Mouse (Mus musculus) urinary bladder, postnatal 4 days (tissue): ENCODE results near the gene Zfp422.
A peak's percentile ranks its signal among the peaks of the same experiment; 100 is the strongest.

ENCODE experiments used
- DNase-seq, 2 experiments: peaks; one replicate each; pipeline ENCODE4 v3.0.0; 2021 to 2022; ENCODE audit warnings: low spot score in 2 of 2

Gene Zfp422

DNA sequence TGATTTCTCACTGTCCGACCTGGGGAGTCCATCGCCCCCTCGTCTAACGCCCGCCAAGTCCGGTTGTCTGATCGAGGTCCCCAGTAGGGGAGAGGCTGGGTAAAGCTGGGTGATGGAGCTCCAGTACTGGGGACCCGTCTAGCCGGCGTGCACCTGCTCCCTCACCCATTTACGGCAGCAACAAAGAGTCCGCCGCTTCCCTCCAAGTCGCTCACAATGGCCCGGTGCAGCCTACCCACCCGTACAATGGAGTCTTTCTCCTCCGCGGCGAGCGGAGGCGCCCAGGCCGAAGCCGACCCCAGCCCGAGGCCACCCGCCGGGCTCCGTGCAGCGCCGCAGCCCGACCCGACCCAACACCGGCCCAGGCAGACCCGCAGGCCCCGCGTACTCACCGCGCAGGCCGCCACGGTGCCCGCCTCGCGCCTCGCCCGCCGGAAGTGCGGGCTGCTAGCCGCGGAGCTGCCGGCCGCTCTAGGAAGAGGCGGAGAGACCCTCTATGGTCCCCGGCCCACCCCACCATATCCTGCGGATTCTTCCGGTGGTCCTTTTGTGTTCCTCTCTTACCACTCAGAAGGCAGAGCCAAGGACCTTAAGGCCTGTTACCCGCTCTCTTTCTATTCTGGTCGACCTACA is at the start of gene Zfp422:
Zfp422 (minus strand) TSS at position 461 of the 633 bp plus-strand sequence.
- peak in 1 of 2 experiments; percentile 65 for DNase-seq

DNA sequence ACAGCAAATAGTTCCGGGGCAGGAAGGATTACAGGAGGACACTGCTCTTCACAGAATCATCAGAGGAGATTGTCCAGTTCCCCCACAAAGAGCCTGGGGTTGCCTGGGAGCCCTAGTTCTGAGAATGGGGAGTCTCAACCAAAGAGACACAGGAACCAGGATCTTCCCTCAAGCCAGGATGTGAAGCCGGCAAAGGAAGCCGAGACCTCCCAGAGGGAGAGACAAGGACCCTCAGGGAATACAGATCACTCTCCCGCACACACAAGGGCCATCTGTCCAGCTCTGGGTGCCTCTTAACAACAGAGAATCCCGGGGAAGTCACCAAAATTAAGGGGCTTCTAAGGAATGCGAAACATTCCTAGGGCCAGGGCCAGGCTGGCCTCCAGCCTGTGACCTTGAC is 48.5 kb upstream of the Zfp422 start:
- DNase-seq: no peak

GRCm38 (mm10) chr6:116676355-116676913 is 47.6 kb upstream of the Zfp422 start:
- no peak for DNase-seq

GRCm38 (mm10) chr6:116674283-116674886 is 45.6 kb upstream of the Zfp422 start:
- DNase-seq: no peak

DNA sequence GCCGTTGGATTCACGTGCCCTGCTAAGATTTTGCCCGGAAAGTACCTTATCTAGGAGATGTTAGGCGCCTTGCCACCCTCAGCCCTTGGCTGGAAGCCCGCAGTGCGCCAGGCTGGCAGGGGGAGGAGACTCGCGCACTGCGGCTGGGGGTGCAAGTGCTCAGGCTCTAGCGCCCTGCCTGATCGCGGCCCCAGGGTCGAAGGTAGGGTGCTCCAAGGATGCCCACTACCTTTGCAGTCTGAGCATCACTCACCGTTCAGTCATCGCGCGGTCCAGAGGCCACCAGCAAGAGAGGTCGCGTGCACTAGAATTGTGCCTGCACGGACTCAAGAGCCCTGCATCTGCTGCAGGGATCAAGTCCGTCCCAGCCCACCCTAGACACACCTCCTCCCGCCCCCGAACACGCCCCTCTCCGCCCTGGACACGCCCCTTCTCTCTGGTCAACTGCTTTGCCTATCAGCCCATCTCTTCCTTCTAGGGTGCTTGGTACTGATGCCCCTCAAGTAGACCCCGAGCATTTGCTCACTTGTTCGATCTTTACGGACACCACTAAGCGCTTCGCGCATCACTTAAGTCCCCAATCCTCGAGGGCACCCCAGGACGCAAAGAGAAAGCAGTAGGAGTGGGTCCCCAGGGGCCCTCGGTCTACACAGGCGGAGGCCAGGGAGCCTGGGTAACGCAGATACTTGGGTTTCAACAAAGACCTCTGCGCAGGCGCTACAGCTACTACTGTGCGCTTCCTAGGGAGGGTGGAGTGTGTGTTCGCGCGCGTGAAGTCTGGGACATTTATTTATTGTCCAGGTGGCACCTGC is 44.9 kb upstream of the Zfp422 start, which contains the start of gene Rassf4:
Rassf4 (minus strand) TSS at position 482 of the 812 bp plus-strand sequence.
- DNase-seq: peak; percentile 79 to 92

DNA sequence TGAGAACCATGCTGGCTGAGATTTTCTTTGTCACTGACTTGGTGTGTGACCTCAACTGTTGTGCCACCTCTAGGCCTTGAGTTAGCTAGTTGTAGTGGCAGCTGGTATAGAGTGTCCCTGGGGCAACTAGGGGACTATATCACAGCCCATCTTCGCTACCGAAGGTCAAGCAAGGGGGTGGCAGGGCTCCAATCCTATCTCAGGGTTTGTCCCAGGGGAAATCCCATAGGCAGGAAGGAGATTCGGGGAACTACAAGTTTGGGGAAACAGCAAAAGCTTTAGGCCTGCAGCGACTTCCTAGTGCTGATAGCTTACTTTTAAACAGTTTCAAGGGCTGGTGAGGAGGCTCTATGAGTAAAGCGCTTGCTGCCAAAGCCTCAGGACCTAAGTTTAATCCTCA is 43.5 kb upstream of the Zfp422 start:
- no peak for DNase-seq

- no peak for DNase-seq
These were observed 43.0 kb upstream of the Zfp422 start for GRCm38 (mm10) chr6:116671768-116672167.

DNA sequence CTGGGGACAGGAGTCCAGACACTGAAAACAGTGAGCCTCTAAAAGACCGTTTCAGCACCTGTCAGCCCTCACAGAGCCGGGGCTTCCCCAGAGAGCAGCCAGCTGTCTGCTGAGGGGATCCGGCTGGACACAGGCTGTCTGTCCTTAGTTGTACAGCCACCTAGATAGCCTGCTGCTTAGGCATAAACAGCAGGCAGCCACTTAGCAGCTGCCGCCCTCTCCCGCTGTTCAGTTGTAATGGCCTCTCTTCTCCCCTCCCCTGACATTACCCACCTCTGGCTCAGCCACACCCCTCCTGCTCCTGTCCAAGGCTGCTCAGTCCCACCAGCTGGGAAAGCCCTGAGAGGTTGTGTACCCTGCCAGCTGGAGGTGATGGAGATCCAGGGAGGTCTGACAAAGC is 42.2 kb upstream of the Zfp422 start:
- DNase-seq: no peak

DNA sequence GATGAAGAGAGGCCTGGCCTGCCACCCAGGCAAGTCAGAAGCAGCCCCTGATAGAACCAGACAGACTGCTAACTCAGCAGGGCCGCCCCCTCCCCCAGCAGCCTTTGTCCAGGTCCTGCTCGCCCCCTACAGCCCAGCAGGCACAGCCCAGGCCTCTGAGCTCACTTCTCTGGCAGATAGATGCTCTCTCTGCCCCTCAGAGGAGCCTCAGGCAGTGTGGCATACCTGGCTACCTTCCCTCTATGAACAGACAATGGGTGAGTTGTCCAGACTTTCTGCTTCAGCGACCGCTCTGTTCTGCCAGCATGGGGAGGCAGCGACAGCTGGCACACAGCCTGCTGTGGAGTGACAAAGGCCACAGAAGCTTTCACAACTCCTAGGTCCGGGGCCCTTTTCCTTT is 41.3 kb upstream of the Zfp422 start:
- DNase-seq: no peak

- no peak for DNase-seq
These were observed 40.1 kb upstream of the Zfp422 start for GRCm38 (mm10) chr6:116668682-116669470.

DNA sequence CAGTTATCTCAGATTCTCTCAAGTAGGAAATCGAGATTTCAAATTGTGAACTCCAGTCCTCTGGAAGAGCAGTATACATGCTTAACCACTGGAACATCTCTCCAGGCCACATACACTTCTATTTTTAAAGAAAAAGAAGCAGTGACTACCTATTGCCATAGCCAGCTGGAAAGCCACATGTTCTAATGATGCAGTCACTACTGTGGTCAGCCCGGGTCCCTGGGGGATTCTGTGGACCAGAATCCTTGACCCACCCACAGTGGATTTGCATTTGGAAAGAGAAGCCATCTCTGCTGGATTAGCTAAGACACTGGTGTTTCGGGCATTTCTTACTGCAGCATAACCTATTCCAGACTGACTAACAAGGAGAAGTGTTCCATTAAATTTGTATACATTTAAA is 38.6 kb upstream of the Zfp422 start:
- no peak for DNase-seq

GRCm38 (mm10) chr6:116666892-116667291 is 38.1 kb upstream of the Zfp422 start:
- DNase-seq: no peak

DNA sequence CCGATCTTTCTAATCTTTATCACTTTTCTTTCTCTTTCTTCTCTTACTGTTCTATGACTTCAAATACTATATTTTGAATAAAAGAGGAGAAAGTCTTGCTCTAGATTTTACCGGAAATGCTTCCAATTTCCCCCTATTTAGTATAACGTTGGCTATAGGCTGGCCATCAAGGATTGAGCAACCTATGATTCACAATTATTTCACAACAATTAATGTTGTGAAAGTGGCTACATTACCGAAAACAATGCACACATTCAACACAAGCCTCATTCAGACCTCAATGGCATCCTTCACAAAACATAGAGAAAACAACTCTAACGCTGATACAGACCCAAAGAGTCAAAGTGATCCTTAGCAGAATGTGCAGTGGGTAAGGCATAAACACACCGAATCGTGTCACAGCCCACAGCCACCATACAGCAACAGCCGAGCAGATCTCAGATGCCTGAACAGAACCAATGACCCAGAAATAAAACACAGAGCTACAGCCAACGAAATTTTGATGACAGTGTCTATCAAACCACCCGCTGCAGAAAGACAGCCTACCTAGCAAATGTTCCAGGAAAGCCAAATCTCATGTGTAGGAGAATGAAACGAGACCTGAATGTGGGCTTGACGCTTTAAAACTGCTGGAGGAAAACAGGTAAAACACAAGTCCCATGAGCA is 37.4 kb upstream of the Zfp422 start:
- DNase-seq: no peak

DNA sequence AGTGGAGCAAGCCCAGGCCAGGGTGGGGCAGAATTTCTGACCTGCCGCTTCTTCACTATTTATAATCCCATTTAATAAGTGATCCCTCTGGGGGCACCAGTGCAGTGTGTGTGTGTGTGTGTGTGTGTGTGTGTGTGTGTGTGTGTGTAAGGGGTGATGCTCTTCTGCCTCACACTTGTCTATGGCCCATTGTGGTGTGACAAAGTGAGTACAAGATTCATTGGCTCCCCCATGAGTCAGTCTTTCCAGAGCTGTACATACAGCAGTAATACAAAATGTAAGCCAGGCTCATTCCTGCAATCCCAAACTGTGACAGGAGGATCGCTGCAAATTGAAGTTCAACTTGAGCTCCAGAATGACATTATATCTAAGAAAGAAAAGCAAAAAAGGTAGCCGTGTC is 36.0 kb upstream of the Zfp422 start:
- DNase-seq: no peak

DNA sequence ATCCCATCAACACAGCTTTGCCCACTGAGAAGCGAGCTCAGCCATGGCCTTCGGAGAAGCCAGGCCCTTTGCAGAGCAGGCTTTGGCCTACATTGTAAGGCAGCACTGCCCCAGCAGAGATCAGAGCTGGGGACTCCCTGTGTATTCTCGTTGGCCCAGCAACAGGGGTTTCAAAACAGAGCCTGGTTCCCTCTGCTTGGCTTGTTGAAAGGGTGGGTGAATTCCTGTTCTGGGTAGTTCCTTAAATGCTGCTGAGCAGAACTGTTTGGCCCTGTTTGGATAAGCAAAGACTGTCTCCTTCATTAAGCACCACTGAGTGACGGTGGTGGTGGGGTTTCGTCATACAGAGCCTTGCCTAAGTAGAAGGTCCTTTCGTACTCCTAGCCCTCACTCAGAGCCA is 35.2 kb upstream of the Zfp422 start:
- DNase-seq: no peak

GRCm38 (mm10) chr6:116663364-116663763 is 34.6 kb upstream of the Zfp422 start:
- DNase-seq: no peak

GRCm38 (mm10) chr6:116653684-116654454 is 25.1 kb upstream of the Zfp422 start:
- DNase-seq: no peak

DNA sequence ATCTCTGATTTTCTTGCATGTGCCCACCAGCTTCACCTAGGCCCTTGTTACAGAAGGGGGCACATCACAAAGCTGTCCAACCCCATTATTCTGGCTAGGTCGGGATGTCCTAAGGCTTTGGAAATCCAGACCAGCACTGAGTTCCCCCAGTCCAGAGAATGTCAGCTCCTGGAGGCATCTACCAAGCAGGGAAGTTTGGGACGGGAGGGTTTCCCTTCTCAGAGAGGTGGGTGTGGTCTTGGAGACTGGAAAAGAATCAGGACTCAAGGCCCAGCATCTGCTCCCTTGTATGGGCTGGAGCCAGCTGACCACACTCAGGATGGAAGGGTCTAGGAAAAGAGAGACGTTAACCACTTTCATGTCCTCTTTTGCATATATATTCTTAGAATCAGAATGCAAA is 24.4 kb upstream of the Zfp422 start:
- no peak for DNase-seq

DNA sequence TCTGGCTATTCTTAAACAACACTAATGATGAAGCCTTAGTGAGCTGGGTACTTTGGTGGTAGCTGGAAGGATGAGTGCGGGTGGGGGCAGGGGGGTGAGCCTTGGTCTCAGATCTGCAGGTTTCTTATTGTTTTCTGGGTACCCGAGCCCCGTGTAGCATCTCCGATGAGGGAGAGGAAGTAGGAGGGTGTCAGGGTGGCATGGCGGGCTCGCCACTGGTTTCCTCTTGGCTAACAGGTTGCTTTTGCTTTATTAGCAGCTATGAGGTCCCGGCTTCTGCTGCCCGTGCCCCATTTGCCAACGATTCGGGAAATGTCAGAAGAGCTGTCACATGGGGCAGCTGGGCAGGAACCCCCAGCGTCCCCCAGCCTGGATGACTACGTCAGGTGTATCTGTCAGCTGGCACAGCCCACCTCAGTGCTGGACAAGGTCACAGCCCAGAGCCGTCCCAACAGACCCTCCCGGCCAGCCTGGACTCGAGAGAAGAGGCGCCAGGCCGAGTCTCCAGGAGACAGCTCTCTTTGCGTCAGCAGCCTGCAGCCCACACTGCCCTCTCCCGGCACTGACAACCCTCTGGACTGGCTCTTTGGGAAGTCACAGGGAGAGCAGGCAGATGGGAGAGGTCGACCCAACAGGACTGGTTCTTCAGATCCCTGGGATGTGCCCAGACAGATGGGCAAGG is 22.8 kb upstream of the Zfp422 start:
- DNase-seq: no peak

DNA sequence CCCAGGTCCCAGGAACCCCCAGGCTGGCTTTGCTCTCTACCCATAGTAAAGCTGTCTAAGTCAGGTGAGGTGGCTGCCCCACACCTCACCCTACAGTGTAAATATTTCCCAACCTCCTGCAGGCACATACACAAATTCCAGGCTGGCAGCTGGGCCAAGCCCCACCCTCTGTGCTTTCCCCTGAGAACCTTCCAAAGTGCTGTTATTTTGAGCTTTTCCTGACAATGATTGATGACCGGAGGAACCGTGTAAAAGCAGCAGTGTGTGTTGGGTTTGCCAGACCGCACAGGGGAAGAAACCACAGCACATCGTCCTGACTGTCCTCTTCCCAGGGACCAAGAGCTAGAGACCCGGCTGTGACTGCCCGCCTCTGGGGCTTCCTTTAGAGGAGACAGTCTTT is 21.6 kb upstream of the Zfp422 start, which contains the start of gene Depp1:
Depp1 (plus strand) TSS at position 204 of the 400 bp plus-strand sequence.
- DNase-seq: peak in 1 of 2 experiments; percentile 43
